Mouse (Mus musculus) lung, postnatal 4 days (tissue): ENCODE results near the gene Hscb.

Experiments
- DNase-seq, 2 experiments: peaks; one replicate each; pipeline ENCODE4 v3.0.0; 2021

The Hscb gene

GRCm38 (mm10) chr5:110779998-110780760, 59.4 kb downstream of the Hscb start, which contains the start of gene Pus1:
Gene Pus1, minus strand, starts transcription at chr5:110780659.
- peak; percentile 95 to 96 for DNase-seq

GRCm38 (mm10) chr5:110779276-110779997, 60.1 kb downstream of the Hscb start:
- peak in 1 of 2 experiments; percentile 24 for DNase-seq
